18 mouse cellular contexts compared by ENCODE assay signal in the genomic region with DNA sequence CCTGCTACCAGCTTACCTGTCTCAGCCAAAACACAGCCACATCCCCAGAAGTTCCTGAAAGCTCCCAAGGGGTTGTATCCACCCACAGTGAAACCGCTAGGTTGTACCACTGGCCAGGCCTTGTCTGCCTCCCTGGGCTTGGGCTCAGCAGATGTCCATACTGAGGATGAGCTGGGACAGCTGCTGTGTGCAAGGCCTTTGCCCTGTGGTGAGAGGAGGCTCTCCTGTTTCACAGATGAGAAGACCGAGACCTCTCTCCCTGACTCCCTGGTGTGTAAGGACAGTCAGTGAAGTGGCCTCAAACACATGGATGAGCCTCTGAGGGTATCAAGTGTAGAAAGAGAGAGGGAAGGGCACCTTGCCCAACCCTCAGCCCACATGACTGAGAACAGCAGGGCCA. TPM values are rescaled to one million over a fixed set of nuclear protein-coding genes. Genes with fewer than 3 reads are reported as not detected.
DNase-seq lines count a peak whose midpoint lies in the region; ATAC-seq and TF ChIP-seq lines count a peak whose summit lies in the region.
"Had no signal": no experiment of that assay in that cellular context is flagged by ENCODE, and none has a peak within 500 bp of the region (broad histone marks: within the 10 kb centered on the region; RNA-seq: fewer than 3 reads in every experiment).

No protein-coding gene starts in this region.

- H3K4me1 ChIP-seq in forebrain, embryonic 10.5 days, result peaks cover 50% of the 10 kb centered on the region
- no peaks in the 10 kb centered on the region for H3K4me1 ChIP-seq in forebrain, embryonic 14.5 days (ENCODE audit: control insufficient read depth, insufficient read depth, low read length)
- peaks cover 89% of the 10 kb centered on the region for H3K4me1 ChIP-seq in kidney, embryonic 15.5 days
- H3K4me1 ChIP-seq in G1E (ENCODE audit: insufficient read depth, low read depth, low read length), result peaks cover 98% of the 10 kb centered on the region
- H3K4me1 ChIP-seq in liver, embryonic 13.5 days (replicated peaks), result peaks cover 95% of the 10 kb centered on the region

- H3K9ac ChIP-seq in forebrain, embryonic 14.5 days (ENCODE audit: low read length), result no peak overlapping the region
- H3K9ac ChIP-seq in kidney, embryonic 15.5 days, result no peak overlapping the region
- H3K9ac ChIP-seq in liver, embryonic 13.5 days, result 0 out of 2 replicates have a peak overlapping the region, but pooled peaks have one; percentile 9
- H3K9ac ChIP-seq: embryonic facial prominence, embryonic 15.5 days; forebrain, embryonic 15.5 days; hindbrain, embryonic 13.5 days; limb, embryonic 15.5 days had no signal

- ATAC-seq in forebrain, embryonic 14.5 days, result no peak
- no peak for ATAC-seq in kidney, embryonic 15.5 days (replicated peaks; ENCODE audit: low FRiP score)
- no peak for ATAC-seq in G1E (ENCODE audit: extremely low read depth, insufficient number of reproducible peaks, low FRiP score, poor library complexity, severe bottlenecking)
- no peak for ATAC-seq in liver, embryonic 13.5 days (ENCODE audit: low read depth)
- no peak for ATAC-seq in megakaryocyte-erythroid progenitor cell, adult 5-6 weeks (replicated peaks; ENCODE audit: low FRiP score, low TSS enrichment, poor library complexity, severe bottlenecking)
- ATAC-seq: forebrain, embryonic 15.5 days had no signal

- DNase-seq in forebrain, embryonic 10.5 days (ENCODE audit: extremely low spot score, low spot score), result no peak
- DNase-seq in forebrain, embryonic 14.5 days (ENCODE audit: low spot score), result no peak
- DNase-seq in kidney, adult 18-20 months, result no peak
- no peak for DNase-seq in G1E (ENCODE audit: low spot score)
- DNase-seq in liver, embryonic 13.5 days, result no peak
- DNase-seq in right cerebral cortex, postnatal 4 days, result no peak
- DNase-seq: adrenal gland, postnatal 25 days; cerebellum, adult 11 months; gastrocnemius, postnatal 25 days; layer of hippocampus, postnatal 36 days had no signal

- TF ChIP-seq CTCF in G1E (IDR thresholded peaks at IDR 0.05; ENCODE audit: low read depth, low read length), result no peak

- no peak overlapping the region for H3K4me2 ChIP-seq in forebrain, embryonic 14.5 days (ENCODE audit: low read length)
- no peak overlapping the region for H3K4me2 ChIP-seq in kidney, embryonic 15.5 days
- H3K4me2 ChIP-seq in liver, embryonic 13.5 days, result no peak overlapping the region
- H3K4me2 ChIP-seq: embryonic facial prominence, embryonic 15.5 days; forebrain, embryonic 15.5 days; hindbrain, embryonic 13.5 days; limb, embryonic 15.5 days had no signal

- no peak overlapping the region for H3K4me3 ChIP-seq in forebrain, embryonic 10.5 days
- H3K4me3 ChIP-seq in forebrain, embryonic 14.5 days (ENCODE audit: low read depth, low read length), result no peak overlapping the region
- no peak overlapping the region for H3K4me3 ChIP-seq in kidney, embryonic 15.5 days (replicated peaks)
- peak overlapping the region; percentile 43; the same call in 1 of the 2 replicates for H3K4me3 ChIP-seq in G1E (ENCODE audit: low read depth, low read length)
- H3K4me3 ChIP-seq in liver, embryonic 13.5 days (replicated peaks), result no peak overlapping the region
- H3K4me3 ChIP-seq: embryonic facial prominence, embryonic 15.5 days; forebrain, embryonic 15.5 days; hindbrain, embryonic 13.5 days; limb, embryonic 15.5 days; midbrain, embryonic 10.5 days had no signal

- no peaks in the 10 kb centered on the region for H3K27me3 ChIP-seq in forebrain, embryonic 10.5 days (ENCODE audit: poor library complexity, severe bottlenecking)
- no peaks in the 10 kb centered on the region for H3K27me3 ChIP-seq in forebrain, embryonic 14.5 days (replicated peaks; ENCODE audit: control insufficient read depth, insufficient read depth, low read length)
- H3K27me3 ChIP-seq in kidney, embryonic 15.5 days, result no peaks in the 10 kb centered on the region
- no peaks in the 10 kb centered on the region for H3K27me3 ChIP-seq in G1E (ENCODE audit: insufficient read depth, low read length)
- no peaks in the 10 kb centered on the region for H3K27me3 ChIP-seq in liver, embryonic 13.5 days
- H3K27me3 ChIP-seq: embryonic facial prominence, embryonic 15.5 days; forebrain, embryonic 15.5 days; hindbrain, embryonic 13.5 days; limb, embryonic 15.5 days had no signal

- H3K36me3 ChIP-seq in forebrain, embryonic 10.5 days (replicated peaks), result peaks cover 4% of the 10 kb centered on the region; the same call in 1 of the 2 replicates
- no peaks in the 10 kb centered on the region for H3K36me3 ChIP-seq in forebrain, embryonic 14.5 days (ENCODE audit: control insufficient read depth, insufficient read depth, low read length)
- H3K36me3 ChIP-seq in kidney, embryonic 15.5 days, result 0 out of 2 replicates have a peak, but pooled peaks cover 3% of the 10 kb centered on the region
- peaks cover 86% of the 10 kb centered on the region for H3K36me3 ChIP-seq in G1E (replicated peaks)
- peaks cover 4% of the 10 kb centered on the region; the same call in 1 of the 2 replicates for H3K36me3 ChIP-seq in liver, embryonic 13.5 days
- H3K36me3 ChIP-seq: embryonic facial prominence, embryonic 15.5 days; forebrain, embryonic 15.5 days; hindbrain, embryonic 13.5 days; limb, embryonic 15.5 days had no signal

- 92% methylated on average over 2 of the region's 2 CpGs for WGBS in forebrain, embryonic 10.5 days
- WGBS in forebrain, embryonic 14.5 days, result 86% methylated on average over 2 of the region's 2 CpGs
- 67% methylated on average over 2 of the region's 2 CpGs for WGBS in kidney, embryonic 15.5 days
- 80% methylated on average over 2 of the region's 2 CpGs for WGBS in liver, embryonic 13.5 days (ENCODE audit: insufficient replicate concordance)

- H3K9me3 ChIP-seq in forebrain, embryonic 10.5 days, result no peaks in the 10 kb centered on the region
- H3K9me3 ChIP-seq in forebrain, embryonic 14.5 days (replicated peaks; ENCODE audit: control insufficient read depth, low read length), result no peaks in the 10 kb centered on the region
- no peaks in the 10 kb centered on the region for H3K9me3 ChIP-seq in kidney, embryonic 15.5 days (replicated peaks)
- no peaks in the 10 kb centered on the region for H3K9me3 ChIP-seq in G1E (replicated peaks)
- H3K9me3 ChIP-seq in liver, embryonic 13.5 days (replicated peaks), result no peaks in the 10 kb centered on the region
- H3K9me3 ChIP-seq: embryonic facial prominence, embryonic 15.5 days; forebrain, embryonic 15.5 days; hindbrain, embryonic 13.5 days; limb, embryonic 15.5 days; midbrain, embryonic 10.5 days had no signal

- peak overlapping the region; percentile 53; the same call in 1 of the 2 replicates for H3K27ac ChIP-seq in forebrain, embryonic 10.5 days
- no peak overlapping the region for H3K27ac ChIP-seq in forebrain, embryonic 14.5 days (ENCODE audit: low read depth, low read length)
- H3K27ac ChIP-seq in kidney, embryonic 15.5 days, result peak overlapping the region; percentile 34
- H3K27ac ChIP-seq in liver, embryonic 13.5 days, result peak overlapping the region; percentile 67
- H3K27ac ChIP-seq: embryonic facial prominence, embryonic 15.5 days; forebrain, embryonic 15.5 days; limb, embryonic 15.5 days had no signal

RNA-seq across cellular contexts. Expression of a gene that starts 11.2 kb away (rescaled TPM):
- 36.7 and 37.7 TPM in 2 replicates for polyA plus RNA-seq in forebrain, embryonic 10.5 days (2016; fragmentation: Nextera tagmentation; extraction: Ambion mirVana)
- 29.5 and 30.6 TPM in 2 replicates for polyA plus RNA-seq in forebrain, embryonic 14.5 days (2014; fragmentation: Nextera tagmentation; extraction: Ambion mirVana)
- 53.4 and 60.0 TPM in 2 replicates for polyA plus RNA-seq in kidney, embryonic 15.5 days (2015; fragmentation: Nextera tagmentation; extraction: Ambion mirVana)
- total RNA-seq in G1E (2014; fragmentation: Nextera tagmentation), result 43.7 and 55.7 TPM in 2 replicates
- total RNA-seq in G1E (2017), result 32.9 and 37.3 TPM in 2 replicates
- polyA plus RNA-seq in G1E (2012), result 103 and 156 TPM in 2 replicates
- polyA plus RNA-seq in liver, embryonic 13.5 days (2015; fragmentation: Nextera tagmentation; extraction: Ambion mirVana), result 35.4 and 36.0 TPM in 2 replicates
- total RNA-seq in megakaryocyte-erythroid progenitor cell, adult 5-6 weeks (2014; fragmentation: Nextera tagmentation), result 37.4 and 43.4 TPM in 2 replicates
- total RNA-seq in megakaryocyte-erythroid progenitor cell, adult 5-6 weeks (2017), result 17.6 and 27.3 TPM in 2 replicates

RNA-seq across cellular contexts. Expression of a gene that starts 32.0 kb away (rescaled TPM):
- polyA plus RNA-seq in forebrain, embryonic 10.5 days (2016; fragmentation: Nextera tagmentation; extraction: Ambion mirVana), result 0.30 TPM in 1 of 2 replicates, not detected in the other
- polyA plus RNA-seq in forebrain, embryonic 14.5 days (2014; fragmentation: Nextera tagmentation; extraction: Ambion mirVana), result 2.5 and 4.6 TPM in 2 replicates
- 2.1 and 2.4 TPM in 2 replicates for polyA plus RNA-seq in kidney, embryonic 15.5 days (2015; fragmentation: Nextera tagmentation; extraction: Ambion mirVana)
- total RNA-seq in G1E (2014; fragmentation: Nextera tagmentation) (not detected in 2 replicates), G1E (2017) (not detected in 2 replicates)
- 0.14 TPM in 1 of 2 replicates, not detected in the other for polyA plus RNA-seq in G1E (2012)
- 0.23 and 0.30 TPM in 2 replicates for polyA plus RNA-seq in liver, embryonic 13.5 days (2015; fragmentation: Nextera tagmentation; extraction: Ambion mirVana)
- not detected in 2 replicates for total RNA-seq in megakaryocyte-erythroid progenitor cell, adult 5-6 weeks (2014; fragmentation: Nextera tagmentation)
- total RNA-seq in megakaryocyte-erythroid progenitor cell, adult 5-6 weeks (2017), result not detected in 2 replicates
- total RNA-seq: common myeloid progenitor, adult 5-6 weeks had no signal

RNA-seq across cellular contexts. Expression of a gene that starts 35.3 kb away (rescaled TPM):
- 0.48 TPM in 1 of 2 replicates, not detected in the other for polyA plus RNA-seq in forebrain, embryonic 10.5 days (2016; fragmentation: Nextera tagmentation; extraction: Ambion mirVana)
- 1.4 and 2.2 TPM in 2 replicates for polyA plus RNA-seq in forebrain, embryonic 14.5 days (2014; fragmentation: Nextera tagmentation; extraction: Ambion mirVana)
- 0.99 and 1.1 TPM in 2 replicates for polyA plus RNA-seq in kidney, embryonic 15.5 days (2015; fragmentation: Nextera tagmentation; extraction: Ambion mirVana)
- total RNA-seq in G1E (2014; fragmentation: Nextera tagmentation) (not detected in 2 replicates), G1E (2017) (0.98 TPM in 1 of 2 replicates, not detected in the other)
- 0.43 and 0.63 TPM in 2 replicates for polyA plus RNA-seq in G1E (2012)
- polyA plus RNA-seq in liver, embryonic 13.5 days (2015; fragmentation: Nextera tagmentation; extraction: Ambion mirVana), result 0.33 and 0.60 TPM in 2 replicates
- not detected in 2 replicates for total RNA-seq in megakaryocyte-erythroid progenitor cell, adult 5-6 weeks (2014; fragmentation: Nextera tagmentation)
- total RNA-seq in megakaryocyte-erythroid progenitor cell, adult 5-6 weeks (2017), result not detected in 2 replicates
- total RNA-seq: common myeloid progenitor, adult 5-6 weeks had no signal

RNA-seq across cellular contexts. Expression of a gene that starts 38.5 kb away (rescaled TPM):
- polyA plus RNA-seq in forebrain, embryonic 10.5 days (2016; fragmentation: Nextera tagmentation; extraction: Ambion mirVana), result 41.7 and 42.0 TPM in 2 replicates
- 19.0 and 25.2 TPM in 2 replicates for polyA plus RNA-seq in forebrain, embryonic 14.5 days (2014; fragmentation: Nextera tagmentation; extraction: Ambion mirVana)
- 30.5 and 33.8 TPM in 2 replicates for polyA plus RNA-seq in kidney, embryonic 15.5 days (2015; fragmentation: Nextera tagmentation; extraction: Ambion mirVana)
- total RNA-seq in G1E (2014; fragmentation: Nextera tagmentation) (19.4 and 21.7 TPM in 2 replicates), G1E (2017) (14.9 and 19.4 TPM in 2 replicates)
- 54.1 and 58.2 TPM in 2 replicates for polyA plus RNA-seq in G1E (2012)
- polyA plus RNA-seq in liver, embryonic 13.5 days (2015; fragmentation: Nextera tagmentation; extraction: Ambion mirVana), result 14.1 and 15.7 TPM in 2 replicates
- total RNA-seq in megakaryocyte-erythroid progenitor cell, adult 5-6 weeks (2014; fragmentation: Nextera tagmentation), result 32.1 and 33.3 TPM in 2 replicates
- 14.7 and 22.6 TPM in 2 replicates for total RNA-seq in megakaryocyte-erythroid progenitor cell, adult 5-6 weeks (2017)

RNA-seq across cellular contexts. Expression of a gene that starts 55.2 kb away (rescaled TPM):
- polyA plus RNA-seq in forebrain, embryonic 10.5 days (2016; fragmentation: Nextera tagmentation; extraction: Ambion mirVana), result 47.2 and 48.9 TPM in 2 replicates
- 49.1 and 58.8 TPM in 2 replicates for polyA plus RNA-seq in forebrain, embryonic 14.5 days (2014; fragmentation: Nextera tagmentation; extraction: Ambion mirVana)
- 38.5 and 44.8 TPM in 2 replicates for polyA plus RNA-seq in kidney, embryonic 15.5 days (2015; fragmentation: Nextera tagmentation; extraction: Ambion mirVana)
- total RNA-seq in G1E (2014; fragmentation: Nextera tagmentation), result 28.0 and 49.0 TPM in 2 replicates
- 18.5 and 28.7 TPM in 2 replicates for total RNA-seq in G1E (2017)
- 21.3 and 27.5 TPM in 2 replicates for polyA plus RNA-seq in G1E (2012)
- 15.8 and 20.2 TPM in 2 replicates for polyA plus RNA-seq in liver, embryonic 13.5 days (2015; fragmentation: Nextera tagmentation; extraction: Ambion mirVana)
- total RNA-seq in megakaryocyte-erythroid progenitor cell, adult 5-6 weeks (2014; fragmentation: Nextera tagmentation), result 17.6 and 30.6 TPM in 2 replicates
- total RNA-seq in megakaryocyte-erythroid progenitor cell, adult 5-6 weeks (2017), result 16.2 and 18.7 TPM in 2 replicates
